Mouse (Mus musculus) C2C12 (cell line): ENCODE results near the gene Arhgef2. TPM values are rescaled to one million over a fixed set of nuclear protein-coding genes. Genes with fewer than 3 reads are reported as not detected.
A peak's percentile ranks its signal among the peaks of the same experiment; 100 is the strongest.

Experiments
- H3K27me3 ChIP-seq: one replicate; pipeline ENCODE4 v1.6.1; 2011; ENCODE audit not compliant: control insufficient read depth, insufficient read depth, insufficient read length
- H3K36me3 ChIP-seq: one replicate; pipeline ENCODE4 v1.6.1; 2011; ENCODE audit not compliant: control insufficient read depth, insufficient read depth
- H3K4me3 ChIP-seq: one replicate; pipeline ENCODE4 v1.5.1; 2011; ENCODE audit warnings: mild to moderate bottlenecking, control low read depth; ENCODE audit not compliant: poor library complexity, insufficient read depth, severe bottlenecking
- H3K79me2 ChIP-seq: one replicate; pipeline ENCODE4 v1.6.1; 2011; ENCODE audit not compliant: control insufficient read depth, insufficient read depth
- H3K79me3 ChIP-seq: one replicate; pipeline ENCODE4 v1.6.1; 2011; ENCODE audit warnings: low read depth, control low read depth
- H3ac ChIP-seq: one replicate; pipeline ENCODE3; 2011; ENCODE audit warnings: low read depth; ENCODE audit not compliant: control insufficient read depth, insufficient read length
- CEBPB ChIP-seq: IDR thresholded peaks from one replicate; pipeline ENCODE4 v1.6.1; 2011; ENCODE audit warnings: low read depth, mild to moderate bottlenecking, control low read depth, moderate library complexity
- CTCF ChIP-seq: IDR thresholded peaks from one replicate; pipeline ENCODE4 v1.5.1; 2011; ENCODE audit not compliant: control insufficient read depth, insufficient read depth, insufficient read length
- FOSL1 ChIP-seq: IDR thresholded peaks from one replicate; pipeline ENCODE4 v1.8.0; 2011; ENCODE audit warnings: mild to moderate bottlenecking, low read length; ENCODE audit not compliant: poor library complexity, insufficient read depth, severe bottlenecking
- MAX ChIP-seq: IDR thresholded peaks from one replicate; pipeline ENCODE4 v1.6.1; 2011; ENCODE audit warnings: mild to moderate bottlenecking, control low read depth
- MYOD1 ChIP-seq: IDR thresholded peaks from one replicate; pipeline ENCODE4 v1.6.1; 2011; ENCODE audit warnings: low read depth; ENCODE audit not compliant: control insufficient read depth, insufficient read length
- MYOG ChIP-seq: IDR thresholded peaks from one replicate; pipeline ENCODE4 v1.6.1; 2011; ENCODE audit not compliant: control insufficient read depth, insufficient read length; ENCODE audit errors: extremely low read depth
- USF1 ChIP-seq: IDR thresholded peaks from one replicate; pipeline ENCODE4 v1.6.1; 2011; ENCODE audit warnings: low read depth, mild to moderate bottlenecking, control low read depth, moderate library complexity
- polyA plus RNA-seq: library from polyadenylated mRNA; unstranded; fragments of >200 nt; fragmentation: generic; extraction: Trizol; gene quantifications from one replicate; pipeline ENCODE4 v1.2.1, GENCODE M21; 2012; ENCODE audit warnings: missing spikeins

Arhgef2 gene
- polyA plus RNA-seq, 1 experiment = 88.3 TPM

GRCm38 (mm10) chr3:88615117-88615516 is 9.4 kb downstream of the Arhgef2 start:
- peaks cover 2% of the 10 kb centered on the region for H3K79me3 ChIP-seq
- peaks cover 21% of the 10 kb centered on the region for H3K79me2 ChIP-seq
- no peaks in the 10 kb centered on the region for H3K27me3 ChIP-seq
- H3K4me3 ChIP-seq = no peak overlapping the region
- TF ChIP-seq MYOG (no peak), FOSL1 (no peak), MYOD1 (no peak), USF1 (no peak), CEBPB (no peak), MAX (no peak), CTCF (no peak)
- no peaks in the 10 kb centered on the region for H3K36me3 ChIP-seq
- H3ac ChIP-seq = no peak overlapping the region

DNA sequence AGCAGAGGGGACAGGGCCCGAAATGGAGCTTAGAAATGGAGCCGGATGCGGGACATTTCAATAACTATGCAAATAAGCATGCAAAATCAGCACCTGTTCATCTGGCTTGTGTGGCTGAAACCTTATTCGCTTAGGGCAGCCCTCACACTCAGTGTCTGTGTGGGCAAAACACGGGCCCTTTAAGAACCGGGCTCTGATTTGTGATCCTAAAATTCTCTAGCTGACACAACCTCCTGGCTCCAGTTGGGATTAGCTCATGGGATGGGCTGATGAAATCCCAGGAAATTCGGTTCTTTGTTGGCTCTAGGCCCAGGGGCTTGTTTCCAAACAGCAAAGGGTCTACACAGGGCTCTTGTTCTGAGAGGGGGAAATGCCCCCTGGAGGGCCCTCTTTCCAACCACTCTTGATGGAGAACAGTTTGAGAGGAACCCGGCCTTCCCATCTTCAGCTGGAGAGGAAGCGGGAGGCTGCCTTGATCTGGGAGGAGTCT is 10.2 kb downstream of the Arhgef2 start:
- Histone ChIP-seq H3K4me3 (peak overlapping the region; percentile 30), H3K79me2 (peaks cover 26% of the 10 kb centered on the region), H3K36me3 (no peaks in the 10 kb centered on the region), H3K79me3 (peaks cover 6% of the 10 kb centered on the region), H3K27me3 (no peaks in the 10 kb centered on the region), H3ac (no peak overlapping the region)
- TF ChIP-seq USF1 = no peak
- TF ChIP-seq MYOD1 = peak; percentile 63
- TF ChIP-seq CEBPB = peak; percentile 76
- no peak for TF ChIP-seq MAX
- no peak for TF ChIP-seq FOSL1
- no peak for TF ChIP-seq MYOG
- no peak for TF ChIP-seq CTCF

- peaks cover 36% of the 10 kb centered on the region for H3K79me2 ChIP-seq
- peak overlapping the region; percentile 30 for H3K4me3 ChIP-seq
- H3K27me3 ChIP-seq = no peaks in the 10 kb centered on the region
- H3ac ChIP-seq = peak overlapping the region; percentile 75
- no peak for TF ChIP-seq CEBPB
- TF ChIP-seq FOSL1 = no peak
- TF ChIP-seq CTCF = no peak
- TF ChIP-seq MAX = no peak
- TF ChIP-seq USF1 = no peak
- H3K36me3 ChIP-seq = no peaks in the 10 kb centered on the region
- peaks cover 9% of the 10 kb centered on the region for H3K79me3 ChIP-seq
These were observed 11.3 kb downstream of the Arhgef2 start for GRCm38 (mm10) chr3:88616951-88617500.

- no peak overlapping the region for H3ac ChIP-seq
- TF ChIP-seq CEBPB = no peak
- TF ChIP-seq USF1 = no peak
- no peak for TF ChIP-seq MYOD1
- no peak for TF ChIP-seq MAX
- no peak for TF ChIP-seq MYOG
- no peak for TF ChIP-seq FOSL1
- no peak for TF ChIP-seq CTCF
- H3K27me3 ChIP-seq = no peaks in the 10 kb centered on the region
- H3K4me3 ChIP-seq = no peak overlapping the region
- peaks cover 49% of the 10 kb centered on the region for H3K79me2 ChIP-seq
- peaks cover 21% of the 10 kb centered on the region for H3K79me3 ChIP-seq
- H3K36me3 ChIP-seq = no peaks in the 10 kb centered on the region
These were observed 12.5 kb downstream of the Arhgef2 start for GRCm38 (mm10) chr3:88618074-88618871.

DNA sequence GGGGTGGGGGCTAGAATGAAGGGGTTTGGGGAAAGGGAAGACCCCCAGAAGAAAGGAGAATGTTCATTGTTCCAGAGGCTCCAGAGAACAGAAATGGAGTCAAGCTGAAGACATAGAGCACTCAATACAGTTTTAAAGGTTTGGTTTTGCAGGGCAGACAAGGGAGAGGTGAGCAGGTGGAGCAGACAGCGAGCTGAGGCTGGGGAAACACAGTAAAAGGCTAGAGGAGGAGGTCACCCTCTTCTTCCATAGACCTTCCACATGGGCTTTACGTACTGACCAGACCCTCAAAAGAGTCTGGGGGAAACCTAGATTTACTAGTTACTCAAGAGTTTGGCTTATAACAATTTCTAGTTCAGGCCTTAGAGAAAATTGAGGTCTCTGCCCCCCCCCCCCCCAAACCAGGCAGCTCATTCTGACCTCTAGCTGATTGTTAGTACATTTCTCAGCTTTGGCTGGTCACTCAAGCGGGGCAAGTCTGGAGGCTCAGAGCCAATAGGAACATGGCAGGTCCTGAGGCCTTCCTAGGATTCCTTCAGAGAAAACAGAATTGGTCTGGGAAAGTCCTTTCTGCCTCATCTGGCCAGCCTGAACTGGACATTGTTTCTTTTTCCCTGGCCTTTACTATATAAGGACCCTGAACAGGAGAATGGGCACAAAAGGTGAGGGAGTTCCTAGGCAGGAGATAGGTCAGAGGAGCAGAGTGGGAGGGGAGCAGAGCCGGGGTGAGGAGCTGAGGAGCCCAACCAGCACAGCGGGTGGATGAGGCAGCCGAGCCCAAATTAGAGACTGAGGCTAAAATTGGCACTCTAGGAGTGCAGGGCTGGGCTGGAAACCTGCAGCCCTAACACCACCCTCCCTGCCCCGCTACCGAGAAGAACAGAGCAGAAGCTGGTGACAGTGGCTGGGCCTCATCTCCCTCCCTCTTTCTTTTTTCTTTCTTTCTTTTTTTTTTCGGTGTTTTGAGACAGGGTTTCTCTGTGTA is 13.6 kb downstream of the Arhgef2 start:
- Histone ChIP-seq H3K27me3 (no peaks in the 10 kb centered on the region), H3K79me2 (peaks cover 60% of the 10 kb centered on the region), H3K79me3 (peaks cover 32% of the 10 kb centered on the region), H3K36me3 (no peaks in the 10 kb centered on the region), H3K4me3 (no peak overlapping the region), H3ac (peak overlapping the region; percentile 24)
- TF ChIP-seq CEBPB = no peak
- TF ChIP-seq MYOD1 = no peak
- no peak for TF ChIP-seq USF1
- TF ChIP-seq MAX = no peak
- no peak for TF ChIP-seq FOSL1
- no peak for TF ChIP-seq MYOG
- TF ChIP-seq CTCF = no peak
